Mouse (Mus musculus): ENCODE data around the gene Tcp10a.
"Not testable (repeated sequence)": the region's sequence is repeated elsewhere in the genome, so short reads cannot be mapped to it uniquely, and the experiment has no call there.

- TF ChIP-seq CTCF (IDR thresholded peaks at IDR 0.05; ENCODE audit: borderline replicate concordance, extremely low read depth, insufficient read depth, insufficient read length); POLR2A (IDR thresholded peaks at IDR 0.05; ENCODE audit: borderline replicate concordance, extremely low read depth, insufficient read depth, insufficient read length, poor library complexity, severe bottlenecking): not testable (repeated sequence)
Observed at GRCm38 (mm10) chr17:7382711-7383110, 58.3 kb downstream of the Tcp10a start.
